Mouse (Mus musculus): ENCODE data around the gene Map7. TPM values are rescaled to one million over a fixed set of nuclear protein-coding genes. Genes with fewer than 3 reads are reported as not detected.

Map7 gene
- total and polyA plus RNA-seq, 2 experiments from 2014 or later: 6.3 to 14.5 TPM

DNA sequence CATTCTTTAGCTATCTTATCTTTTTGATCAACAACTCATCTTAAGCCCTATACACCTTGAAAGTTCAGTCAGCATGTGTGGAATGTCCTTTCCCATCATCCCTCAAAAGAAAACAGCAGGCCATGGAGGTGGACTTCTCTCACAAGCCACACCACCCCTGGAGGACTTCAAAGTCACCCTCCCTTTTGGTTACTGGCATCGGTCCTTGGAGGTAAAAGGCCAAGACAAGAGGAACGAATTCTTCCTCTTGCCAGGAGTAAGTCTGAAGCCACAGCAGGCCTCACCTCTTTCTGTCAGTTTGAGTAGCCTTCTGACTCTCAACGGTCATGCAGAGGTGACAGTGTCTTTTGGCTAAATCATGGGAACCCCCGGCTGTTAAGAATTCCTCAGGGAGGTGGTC, 36.1 kb downstream of the Map7 start:
- 86% methylated on average over 4 of the region's 4 CpGs for WGBS
- Histone ChIP-seq H3K36me3 (ENCODE audit: insufficient read depth) (no peaks in the 10 kb centered on the region), H3K4me3 (ENCODE audit: low read depth, low read length) (no peak overlapping the region), H3K9ac (no peak overlapping the region), H3K27me3 (ENCODE audit: insufficient read depth, low read length) (no peaks in the 10 kb centered on the region), H3K4me1 (ENCODE audit: insufficient read depth) (0 out of 2 replicates have a peak, but pooled peaks cover 8% of the 10 kb centered on the region), H3K9me3 (ENCODE audit: low read length) (no peaks in the 10 kb centered on the region), H3K27ac (ENCODE audit: low read depth, low read length) (no peak overlapping the region), H3K4me2 (ENCODE audit: low read depth) (no peak overlapping the region)
- no peak for DNase-seq
- no peak for TF ChIP-seq CTCF (IDR thresholded peaks at IDR 0.05; ENCODE audit: low read depth)
- no peak for ATAC-seq

DNA sequence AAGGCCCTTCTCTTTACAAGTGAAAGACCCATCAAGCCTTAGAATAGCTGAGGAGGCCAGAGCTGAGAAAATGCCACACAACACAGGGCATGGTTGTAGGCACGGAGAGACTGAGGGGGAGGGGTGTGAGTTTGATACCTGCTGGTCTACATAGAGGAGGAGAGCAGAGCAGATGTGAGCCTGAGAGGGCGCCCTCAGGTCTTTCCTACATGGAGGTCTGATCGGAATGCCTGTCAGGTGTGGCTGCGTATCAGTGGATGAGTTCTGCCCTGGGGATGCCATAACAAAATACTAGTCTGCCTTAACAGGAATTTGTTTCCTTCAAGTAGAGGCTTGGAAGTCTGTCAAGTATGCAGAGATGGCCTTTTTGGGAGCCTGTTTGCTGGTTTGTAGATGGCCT, 37.0 kb downstream of the Map7 start:
- H3K4me2 ChIP-seq (ENCODE audit: low read depth): no peak overlapping the region
- DNase-seq: no peak
- no peaks in the 10 kb centered on the region for H3K27me3 ChIP-seq (ENCODE audit: insufficient read depth, low read length)
- H3K9me3 ChIP-seq (ENCODE audit: low read length): no peaks in the 10 kb centered on the region
- H3K4me1 ChIP-seq (ENCODE audit: insufficient read depth): 0 out of 2 replicates have a peak, but pooled peaks cover 8% of the 10 kb centered on the region
- H3K36me3 ChIP-seq (ENCODE audit: insufficient read depth): no peaks in the 10 kb centered on the region
- H3K27ac ChIP-seq (ENCODE audit: low read depth, low read length): no peak overlapping the region
- no peak overlapping the region for H3K4me3 ChIP-seq (ENCODE audit: low read depth, low read length)
- ATAC-seq: no peak
- no peak for TF ChIP-seq CTCF (IDR thresholded peaks at IDR 0.05; ENCODE audit: low read depth)
- H3K9ac ChIP-seq: no peak overlapping the region
- 86% methylated on average over 4 of the region's 4 CpGs for WGBS

DNA sequence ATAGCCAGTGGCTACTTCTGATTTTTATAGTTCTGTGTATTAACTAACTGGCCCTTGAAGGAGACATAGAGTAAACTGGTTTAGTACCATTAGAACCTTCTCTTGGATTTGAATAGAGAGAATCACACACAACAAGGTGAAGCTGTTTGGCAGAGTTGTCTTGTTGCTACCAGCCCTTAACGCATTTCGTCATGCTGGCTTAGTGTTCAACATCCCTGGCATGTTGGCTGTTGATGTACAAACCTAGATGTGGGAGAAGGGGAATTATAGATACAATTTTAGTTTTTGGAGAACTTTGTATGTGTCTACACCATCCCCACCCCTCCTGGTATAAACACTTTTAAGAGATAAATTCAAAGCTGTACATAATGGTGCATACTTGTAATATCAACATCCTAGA, 37.5 kb downstream of the Map7 start:
- WGBS: 96% methylated on average over 2 of the region's 2 CpGs
- no peak for TF ChIP-seq CTCF (IDR thresholded peaks at IDR 0.05; ENCODE audit: low read depth)

DNA sequence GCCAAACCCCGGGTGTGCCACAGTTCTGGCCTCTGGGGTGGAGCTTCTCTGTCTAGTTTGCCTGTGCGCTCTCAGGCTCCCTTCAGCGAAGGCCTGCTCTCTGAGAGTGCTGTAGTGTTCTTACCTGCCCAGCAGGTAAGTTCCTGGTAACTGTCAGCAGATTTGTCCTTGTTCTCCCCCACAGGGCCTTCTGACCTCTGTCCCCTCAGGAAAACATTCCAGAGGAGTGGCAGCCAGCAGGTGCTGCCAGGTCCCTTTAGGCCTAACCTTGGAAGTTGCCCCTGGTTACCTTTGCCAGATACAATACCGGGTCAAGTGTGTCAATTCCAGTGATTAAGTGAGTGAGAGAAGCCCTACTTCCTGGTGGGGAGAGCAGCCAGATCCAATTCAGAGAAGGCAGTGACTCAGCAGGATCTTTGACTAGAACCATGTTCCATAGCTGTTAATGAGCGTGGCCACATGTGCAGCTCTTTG, 38.6 kb downstream of the Map7 start:
- no peak overlapping the region for H3K4me2 ChIP-seq (ENCODE audit: low read depth)
- TF ChIP-seq CTCF (IDR thresholded peaks at IDR 0.05; ENCODE audit: low read depth): no peak
- H3K4me3 ChIP-seq (ENCODE audit: low read depth, low read length): no peak overlapping the region
- WGBS: 85% methylated on average over 5 of the region's 5 CpGs
- no peak for DNase-seq
- H3K27ac ChIP-seq (ENCODE audit: low read depth, low read length): no peak overlapping the region
- no peak for ATAC-seq
- 0 out of 2 replicates have a peak, but pooled peaks cover 3% of the 10 kb centered on the region for H3K4me1 ChIP-seq (ENCODE audit: insufficient read depth)
- no peaks in the 10 kb centered on the region for H3K36me3 ChIP-seq (ENCODE audit: insufficient read depth)
- H3K27me3 ChIP-seq (ENCODE audit: insufficient read depth, low read length): no peaks in the 10 kb centered on the region
- no peak overlapping the region for H3K9ac ChIP-seq
- no peaks in the 10 kb centered on the region for H3K9me3 ChIP-seq (ENCODE audit: low read length)

More for the DNA sequence above, 37.5 kb downstream of the Map7 start:
- Histone ChIP-seq H3K4me3 (ENCODE audit: low read depth, low read length) (no peak overlapping the region), H3K4me2 (ENCODE audit: low read depth) (no peak overlapping the region), H3K36me3 (ENCODE audit: insufficient read depth) (no peaks in the 10 kb centered on the region), H3K4me1 (ENCODE audit: insufficient read depth) (0 out of 2 replicates have a peak, but pooled peaks cover 8% of the 10 kb centered on the region), H3K27ac (ENCODE audit: low read depth, low read length) (no peak overlapping the region), H3K9ac (no peak overlapping the region), H3K9me3 (ENCODE audit: low read length) (no peaks in the 10 kb centered on the region), H3K27me3 (ENCODE audit: insufficient read depth, low read length) (no peaks in the 10 kb centered on the region)
- DNase-seq: no peak
- no peak for ATAC-seq

DNA sequence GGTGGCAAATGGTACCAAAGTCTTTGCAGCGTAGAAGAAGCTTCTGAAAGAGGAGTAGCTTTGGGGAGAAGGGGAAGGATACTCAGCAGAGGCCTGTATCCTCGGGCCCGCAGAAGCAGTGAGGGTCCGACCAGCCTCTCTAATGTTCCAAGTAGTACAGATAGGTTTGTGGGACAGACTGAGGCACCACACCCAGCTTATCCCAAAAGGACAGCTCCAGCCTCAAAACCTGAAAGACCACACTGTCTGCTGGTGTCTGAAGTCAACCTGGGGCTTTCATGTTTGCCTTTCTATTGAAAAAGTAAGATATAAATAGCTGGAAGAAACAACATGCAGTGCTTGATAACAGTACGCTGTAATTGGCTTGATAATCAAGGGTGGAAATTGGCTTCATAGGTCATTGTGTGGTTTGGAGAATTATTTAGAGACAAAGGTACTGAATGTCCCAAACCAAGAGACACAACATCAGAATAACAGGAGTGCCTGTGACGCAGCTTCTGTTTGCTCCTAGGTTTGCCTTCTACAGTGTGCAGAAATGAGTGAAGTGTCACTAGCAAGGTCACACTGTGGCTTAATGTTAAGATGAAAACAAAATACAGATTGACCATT, 42.0 kb downstream of the Map7 start:
- DNase-seq: no peak
- TF ChIP-seq CTCF (IDR thresholded peaks at IDR 0.05; ENCODE audit: low read depth): no peak
- WGBS: 93% methylated on average over 6 of the region's 6 CpGs

DNA sequence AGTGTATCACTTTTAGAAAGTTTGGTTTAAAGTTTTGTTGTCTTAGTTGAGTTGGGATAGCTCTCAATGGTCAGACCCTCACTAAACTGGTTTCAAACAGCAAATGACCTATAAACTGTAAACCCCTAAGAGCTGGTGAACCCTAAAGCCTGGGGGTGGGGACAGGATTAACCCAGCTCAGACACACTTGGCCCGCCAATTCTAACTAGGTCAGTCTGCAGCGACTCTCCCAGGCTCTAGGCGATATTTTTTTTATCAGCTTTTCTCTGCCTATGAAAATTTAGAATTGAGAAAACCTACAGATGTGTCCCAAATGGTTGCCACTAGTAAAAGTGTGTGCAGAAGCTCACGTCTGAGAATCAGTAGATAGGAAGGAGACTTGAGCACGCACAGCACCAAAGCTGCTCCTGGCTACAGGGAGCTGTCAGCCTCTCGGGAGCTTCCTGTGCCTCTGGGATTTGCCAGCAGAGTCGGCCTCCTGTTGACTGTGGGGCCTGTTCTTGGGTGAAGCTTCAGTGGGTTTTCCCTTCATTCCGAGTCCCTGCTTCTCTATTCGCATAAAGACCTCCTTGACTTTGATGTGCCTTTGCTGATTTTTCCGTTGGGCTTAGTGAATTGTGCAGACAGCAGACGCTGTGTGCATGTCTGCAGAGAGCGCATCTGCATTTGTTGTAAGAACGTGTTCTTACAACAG, 46.7 kb downstream of the Map7 start:
- H3K4me2 ChIP-seq (ENCODE audit: low read depth): no peak overlapping the region
- DNase-seq: no peak

More for the DNA sequence above, 42.0 kb downstream of the Map7 start:
- no peaks in the 10 kb centered on the region for H3K4me1 ChIP-seq (ENCODE audit: insufficient read depth)
- no peaks in the 10 kb centered on the region for H3K27me3 ChIP-seq (ENCODE audit: insufficient read depth, low read length)
- no peaks in the 10 kb centered on the region for H3K9me3 ChIP-seq (ENCODE audit: low read length)
- no peak overlapping the region for H3K27ac ChIP-seq (ENCODE audit: low read depth, low read length)
- no peak overlapping the region for H3K9ac ChIP-seq
- ATAC-seq: no peak
- no peaks in the 10 kb centered on the region for H3K36me3 ChIP-seq (ENCODE audit: insufficient read depth)
- no peak overlapping the region for H3K4me2 ChIP-seq (ENCODE audit: low read depth)
- H3K4me3 ChIP-seq (ENCODE audit: low read depth, low read length): no peak overlapping the region

DNA sequence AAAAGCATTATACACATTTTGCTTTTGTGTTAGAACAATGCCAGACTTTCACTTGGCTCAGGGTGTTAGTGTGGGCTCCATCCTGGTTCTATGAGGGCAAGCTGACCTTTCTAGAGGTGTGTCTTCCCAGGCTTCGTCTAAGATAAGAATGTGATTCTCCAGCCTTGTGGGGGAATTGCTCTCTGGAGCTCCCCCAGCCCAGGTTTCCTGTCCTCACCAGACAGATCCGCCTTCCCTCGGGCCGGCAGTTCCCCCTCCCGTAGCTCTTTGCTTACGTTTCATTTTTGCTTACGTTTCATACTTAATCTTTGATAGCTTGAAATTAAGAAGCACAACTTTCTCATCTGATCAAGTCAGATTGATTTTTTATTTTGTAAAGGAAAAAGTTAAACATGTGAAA, 48.8 kb downstream of the Map7 start:
- WGBS: 82% methylated on average over 7 of the region's 7 CpGs
- Histone ChIP-seq H3K4me3 (ENCODE audit: low read depth, low read length) (no peak overlapping the region), H3K9ac (no peak overlapping the region), H3K9me3 (ENCODE audit: low read length) (no peaks in the 10 kb centered on the region), H3K27ac (ENCODE audit: low read depth, low read length) (no peak overlapping the region), H3K27me3 (ENCODE audit: insufficient read depth, low read length) (no peaks in the 10 kb centered on the region), H3K4me1 (ENCODE audit: insufficient read depth) (no peaks in the 10 kb centered on the region), H3K4me2 (ENCODE audit: low read depth) (no peak overlapping the region), H3K36me3 (ENCODE audit: insufficient read depth) (no peaks in the 10 kb centered on the region)
- DNase-seq (no peak), ATAC-seq (no peak)
- no peak for TF ChIP-seq CTCF (IDR thresholded peaks at IDR 0.05; ENCODE audit: low read depth)

More for the DNA sequence above, 46.7 kb downstream of the Map7 start:
- no peak for TF ChIP-seq CTCF (IDR thresholded peaks at IDR 0.05; ENCODE audit: low read depth)
- 28% methylated on average over 13 of the region's 13 CpGs for WGBS
- H3K9ac ChIP-seq: no peak overlapping the region
- no peak for ATAC-seq
- H3K4me3 ChIP-seq (ENCODE audit: low read depth, low read length): no peak overlapping the region
- H3K27me3 ChIP-seq (ENCODE audit: insufficient read depth, low read length): no peaks in the 10 kb centered on the region
- no peaks in the 10 kb centered on the region for H3K4me1 ChIP-seq (ENCODE audit: insufficient read depth)
- H3K36me3 ChIP-seq (ENCODE audit: insufficient read depth): no peaks in the 10 kb centered on the region
- no peaks in the 10 kb centered on the region for H3K9me3 ChIP-seq (ENCODE audit: low read length)
- H3K27ac ChIP-seq (ENCODE audit: low read depth, low read length): no peak overlapping the region
